Mouse (Mus musculus) heart, embryonic 11.5 days (tissue): Measurements from ENCODE around the gene Spock1. TPM values are rescaled to one million over a fixed set of nuclear protein-coding genes. Genes with fewer than 3 reads are reported as not detected.

Source experiments
- ATAC-seq: fragments of 200-750 bp; cut with Nextera tagmentation; replicated peaks from 2 replicates; pipeline ENCODE4 v1.8.0; 2017; ENCODE audit warnings: moderate library complexity; ENCODE audit not compliant: insufficient number of reproducible peaks, low FRiP score, low TSS enrichment
- H3K27ac ChIP-seq: fragments of 300-500 bp; sonication (generic); 2 replicates; pipeline ENCODE4 v1.5.1; 2014; ENCODE audit warnings: mild to moderate bottlenecking, low read depth, low read length
- H3K27me3 ChIP-seq: fragments of 300-500 bp; sonication (generic); 2 replicates; pipeline ENCODE4 v1.6.1; 2014; ENCODE audit warnings: mild to moderate bottlenecking, low read length, mixed read lengths; ENCODE audit not compliant: control insufficient read depth, insufficient read depth
- H3K36me3 ChIP-seq: fragments of 300-500 bp; sonication (generic); 2 replicates; pipeline ENCODE4 v1.6.1; 2014; ENCODE audit warnings: mild to moderate bottlenecking, low read length, moderate library complexity, mixed read lengths; ENCODE audit not compliant: control insufficient read depth, insufficient read depth
- H3K4me1 ChIP-seq: fragments of 300-500 bp; sonication (generic); 2 replicates; pipeline ENCODE4 v1.6.1; 2014; ENCODE audit warnings: low read length; ENCODE audit not compliant: control insufficient read depth, insufficient read depth
- H3K4me2 ChIP-seq: fragments of 300-500 bp; sonication (generic); 2 replicates; pipeline ENCODE4 v1.6.1; 2014; ENCODE audit warnings: mild to moderate bottlenecking, moderate library complexity
- H3K4me3 ChIP-seq: fragments of 300-500 bp; sonication (generic); 2 replicates; pipeline ENCODE4 v1.5.1; 2014; ENCODE audit warnings: low read depth, low read length
- H3K9ac ChIP-seq: fragments of 300-500 bp; sonication (generic); 2 replicates; pipeline ENCODE4 v1.6.1; 2014; ENCODE audit warnings: mild to moderate bottlenecking, low read depth, low read length, moderate library complexity
- H3K9me3 ChIP-seq: fragments of 300-500 bp; sonication (generic); replicated peaks from 2 replicates; pipeline ENCODE4 v1.6.1; 2016; ENCODE audit warnings: low read length; ENCODE audit not compliant: control insufficient read depth
- WGBS: fragments of 180-500 bp; shearing (Covaris S2); extraction: QIAGEN DNeasy Blood & Tissue Kit; methylation state at CpG from one replicate; pipeline ENCODE4 v1.1.7; 2014; ENCODE audit not compliant: insufficient replicate concordance; 5-methylcytosine and 5-hydroxymethylcytosine counted together
- polyA plus RNA-seq: library from polyadenylated mRNA; unstranded; fragments of >200 nt; fragmentation: Nextera tagmentation; extraction: Ambion mirVana; gene quantifications from 2 replicates; pipeline ENCODE4 v1.2.1, GENCODE M21; 2014

The Spock1 gene
- polyA plus RNA-seq, 1 experiment from 2014 or later = 0.69 TPM

DNA sequence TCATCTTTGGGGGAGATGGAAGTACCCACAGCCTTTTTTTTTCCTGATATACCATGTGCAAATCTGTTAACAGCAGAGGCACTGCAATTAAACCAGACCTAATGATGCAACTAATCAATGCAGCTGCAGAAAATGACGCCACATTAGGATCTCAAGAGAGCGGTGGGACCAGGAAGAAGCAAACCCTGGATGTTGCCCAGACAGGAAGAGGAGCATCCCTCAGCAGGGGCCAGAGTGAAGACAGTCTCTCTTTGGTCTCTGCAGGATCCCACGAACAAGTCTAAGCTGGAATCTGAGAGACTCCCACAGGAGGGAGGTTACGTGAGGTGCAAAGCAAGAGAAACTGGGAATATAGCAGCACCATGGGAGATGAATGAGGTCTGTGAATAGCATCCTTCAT is 52.4 kb downstream of the Spock1 start:
- Histone ChIP-seq H3K4me2 (no peak overlapping the region), H3K9ac (no peak overlapping the region), H3K4me1 (no peaks in the 10 kb centered on the region), H3K36me3 (no peaks in the 10 kb centered on the region), H3K4me3 (no peak overlapping the region), H3K27ac (no peak overlapping the region), H3K27me3 (0 out of 2 replicates have a peak, but pooled peaks cover 2% of the 10 kb centered on the region), H3K9me3 (no peaks in the 10 kb centered on the region)
- no peak for ATAC-seq
- 64% methylated on average over 4 of the region's 4 CpGs for WGBS

DNA sequence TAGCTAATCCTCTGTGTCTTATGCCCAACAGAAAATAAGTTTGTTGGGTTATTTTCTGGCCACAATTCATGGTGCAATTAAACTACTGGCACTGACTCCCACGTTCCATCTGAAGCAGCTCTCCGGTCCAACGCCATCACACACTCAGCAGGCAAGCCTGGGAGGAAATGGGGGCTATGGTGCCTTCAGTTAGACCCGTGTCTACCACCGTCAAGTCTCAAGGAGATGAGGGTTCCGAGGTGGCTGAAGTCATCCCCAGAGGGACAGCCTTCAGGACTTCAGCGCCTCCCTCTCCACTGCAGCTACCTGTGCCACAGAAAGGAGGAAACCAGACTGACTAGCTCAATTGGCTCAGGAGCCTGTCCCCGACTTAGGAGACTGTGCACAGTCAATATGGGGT is 53.7 kb downstream of the Spock1 start:
- no peaks in the 10 kb centered on the region for H3K9me3 ChIP-seq
- H3K27ac ChIP-seq = no peak overlapping the region
- 0 out of 2 replicates have a peak, but pooled peaks cover 2% of the 10 kb centered on the region for H3K27me3 ChIP-seq
- H3K4me1 ChIP-seq = no peaks in the 10 kb centered on the region
- H3K4me3 ChIP-seq = no peak overlapping the region
- no peak overlapping the region for H3K4me2 ChIP-seq
- 77% methylated on average over 8 of the region's 8 CpGs for WGBS
- no peak overlapping the region for H3K9ac ChIP-seq
- ATAC-seq = no peak
- no peaks in the 10 kb centered on the region for H3K36me3 ChIP-seq

DNA sequence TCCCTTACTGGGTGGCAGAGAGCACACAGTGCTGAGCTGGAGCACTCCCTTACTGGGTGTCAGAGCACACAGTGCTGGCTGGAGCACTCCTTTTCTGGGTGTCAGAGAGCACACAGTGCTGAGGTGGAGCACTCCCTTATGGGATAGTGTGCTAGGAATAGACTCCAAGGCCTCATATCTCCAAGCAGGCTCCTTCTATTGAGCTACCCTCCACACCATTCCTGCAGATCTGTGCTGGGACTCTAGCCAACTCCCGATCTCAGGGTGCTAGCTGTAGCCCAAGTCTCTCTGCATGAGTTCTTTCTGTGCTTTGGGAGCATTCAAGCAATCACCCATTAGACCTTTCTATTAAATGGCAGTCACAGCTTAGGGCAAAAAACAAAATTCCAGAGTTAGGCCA is 54.5 kb downstream of the Spock1 start:
- no peak overlapping the region for H3K9ac ChIP-seq
- H3K4me2 ChIP-seq = no peak overlapping the region
- H3K36me3 ChIP-seq = no peaks in the 10 kb centered on the region
- 0 out of 2 replicates have a peak, but pooled peaks cover 2% of the 10 kb centered on the region for H3K27me3 ChIP-seq
- H3K27ac ChIP-seq = no peak overlapping the region
- H3K9me3 ChIP-seq = no peaks in the 10 kb centered on the region
- no peaks in the 10 kb centered on the region for H3K4me1 ChIP-seq
- no peak overlapping the region for H3K4me3 ChIP-seq
- ATAC-seq = no peak
- WGBS = 77% methylated on average over 1 of the region's 1 CpGs

DNA sequence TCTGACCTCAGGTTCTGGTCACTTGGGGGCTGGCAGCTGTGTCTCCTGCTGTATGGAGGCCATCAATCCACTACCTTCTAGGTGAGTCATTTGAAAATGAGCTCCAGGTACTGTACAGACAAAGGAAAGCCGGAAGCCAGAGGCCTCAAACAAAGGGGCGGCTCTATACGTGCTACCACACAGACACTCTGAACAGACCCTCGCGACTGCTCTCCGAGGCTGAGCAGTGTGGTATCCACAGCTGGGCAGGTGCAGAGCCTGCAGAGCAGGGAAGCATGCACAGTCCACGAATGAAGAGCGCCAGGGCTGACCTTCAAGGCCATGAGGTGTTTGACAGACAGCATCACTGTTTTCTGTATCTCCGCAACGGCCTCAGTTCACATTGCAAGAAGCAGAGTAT is 55.0 kb downstream of the Spock1 start:
- ATAC-seq = no peak
- Histone ChIP-seq H3K4me2 (no peak overlapping the region), H3K27me3 (0 out of 2 replicates have a peak, but pooled peaks cover 2% of the 10 kb centered on the region), H3K27ac (no peak overlapping the region), H3K4me1 (no peaks in the 10 kb centered on the region), H3K9me3 (no peaks in the 10 kb centered on the region), H3K4me3 (no peak overlapping the region), H3K36me3 (no peaks in the 10 kb centered on the region), H3K9ac (no peak overlapping the region)
- 80% methylated on average over 10 of the region's 10 CpGs for WGBS

DNA sequence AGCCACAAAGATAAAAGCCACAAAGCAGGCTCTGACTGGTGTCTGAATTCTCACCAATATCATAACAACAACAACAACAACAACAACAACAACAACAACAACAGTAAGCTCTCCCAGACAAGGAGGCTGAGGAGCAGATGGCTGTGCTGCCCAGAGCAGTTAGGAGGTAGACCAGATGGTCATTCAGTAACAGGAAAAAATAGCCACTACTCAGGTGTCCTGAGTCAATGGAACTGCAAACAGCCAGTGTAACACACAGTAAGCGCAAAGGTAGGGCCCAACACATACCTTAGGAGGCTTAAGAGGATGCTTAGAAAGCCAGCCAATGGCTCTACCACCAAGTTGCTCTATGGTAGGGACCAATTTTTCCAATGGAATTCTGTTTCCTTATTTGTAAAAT is 59.2 kb downstream of the Spock1 start:
- 88% methylated on average over 1 of the region's 1 CpGs for WGBS
- Histone ChIP-seq H3K4me3 (no peak overlapping the region), H3K27ac (no peak overlapping the region), H3K36me3 (no peaks in the 10 kb centered on the region), H3K27me3 (no peaks in the 10 kb centered on the region), H3K4me2 (no peak overlapping the region), H3K9me3 (no peaks in the 10 kb centered on the region), H3K4me1 (no peaks in the 10 kb centered on the region), H3K9ac (no peak overlapping the region)
- no peak for ATAC-seq

DNA sequence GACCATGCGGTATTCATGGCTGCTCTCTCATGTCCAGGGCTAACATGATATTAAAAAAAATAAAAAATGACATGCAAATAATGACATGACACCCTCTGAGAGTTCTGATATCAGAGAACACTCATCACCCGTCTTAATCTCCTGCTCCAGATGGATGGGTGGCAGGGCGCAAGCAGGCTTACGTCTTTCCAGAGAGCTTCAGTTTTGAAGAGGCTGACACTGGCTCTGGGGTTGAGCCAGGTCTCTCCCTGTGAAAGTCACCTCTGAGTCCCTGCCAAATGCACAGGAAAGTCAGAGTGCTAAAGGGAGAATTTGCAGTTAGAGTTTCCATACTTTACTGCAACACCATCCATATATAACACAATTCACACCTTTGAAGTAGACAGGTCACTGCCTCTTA is 61.0 kb downstream of the Spock1 start:
- Histone ChIP-seq H3K9me3 (no peaks in the 10 kb centered on the region), H3K36me3 (no peaks in the 10 kb centered on the region), H3K4me3 (no peak overlapping the region), H3K27me3 (no peaks in the 10 kb centered on the region), H3K4me2 (no peak overlapping the region), H3K9ac (no peak overlapping the region), H3K4me1 (no peaks in the 10 kb centered on the region), H3K27ac (no peak overlapping the region)
- ATAC-seq = no peak
- WGBS = 77% methylated on average over 4 of the region's 4 CpGs

DNA sequence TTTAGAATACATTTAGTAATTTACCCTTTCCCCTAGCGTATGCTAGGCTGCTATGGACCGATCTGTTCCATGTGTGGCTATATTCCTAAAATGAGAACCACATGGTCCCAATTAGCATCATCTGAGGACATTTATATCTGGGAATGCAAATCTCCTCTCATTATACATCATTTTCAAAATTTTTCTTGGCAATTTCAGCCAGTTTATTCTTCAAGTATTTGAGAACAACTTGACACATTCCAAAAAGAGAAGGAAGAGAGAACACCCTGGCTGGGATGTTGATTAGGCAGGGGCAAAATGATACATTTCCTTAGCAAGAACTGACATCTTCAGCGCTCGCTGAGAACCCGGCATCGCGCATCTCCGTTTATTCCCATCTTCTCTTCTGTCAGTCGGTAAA is 61.7 kb downstream of the Spock1 start:
- Histone ChIP-seq H3K4me1 (no peaks in the 10 kb centered on the region), H3K9me3 (no peaks in the 10 kb centered on the region), H3K27ac (no peak overlapping the region), H3K36me3 (no peaks in the 10 kb centered on the region), H3K9ac (no peak overlapping the region), H3K4me2 (no peak overlapping the region), H3K4me3 (no peak overlapping the region), H3K27me3 (no peaks in the 10 kb centered on the region)
- WGBS = 91% methylated on average over 9 of the region's 9 CpGs
- ATAC-seq = no peak

DNA sequence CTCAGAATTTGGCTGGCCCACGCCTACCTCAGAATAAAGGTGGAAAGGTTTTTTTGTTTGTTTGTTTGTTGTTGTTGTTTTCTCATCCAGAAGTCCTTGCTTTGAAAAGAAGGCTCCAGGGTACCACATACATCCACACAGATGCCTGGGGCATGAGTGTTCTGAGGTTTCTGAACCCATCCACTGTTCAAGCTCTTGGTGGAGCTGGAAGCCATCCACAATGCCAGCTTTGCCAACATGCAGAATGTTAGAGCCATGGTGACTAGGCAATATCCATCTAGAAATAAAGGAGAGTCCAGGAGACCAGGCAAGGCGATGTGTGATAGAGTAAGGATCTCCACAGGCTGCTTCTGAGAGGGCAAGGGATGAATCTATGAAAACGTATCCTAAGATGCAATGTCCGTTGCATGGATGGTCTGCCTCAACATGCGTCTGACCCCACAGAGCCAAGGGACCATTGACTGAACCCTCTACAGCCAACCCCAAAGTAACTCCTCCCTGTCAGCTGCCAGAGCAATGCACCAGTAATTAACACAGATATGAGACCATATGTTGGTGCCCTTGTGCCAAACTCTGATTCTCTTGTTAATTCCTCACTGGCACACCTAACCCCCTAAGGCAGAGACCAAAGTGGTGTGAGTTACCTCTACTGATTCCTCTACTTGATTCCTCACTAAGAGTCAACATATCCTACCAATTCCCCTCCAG is 66.8 kb downstream of the Spock1 start:
- 81% methylated on average over 5 of the region's 5 CpGs for WGBS
- H3K27me3 ChIP-seq = no peaks in the 10 kb centered on the region
- no peaks in the 10 kb centered on the region for H3K4me1 ChIP-seq
- H3K36me3 ChIP-seq = no peaks in the 10 kb centered on the region
- no peak overlapping the region for H3K9ac ChIP-seq
- H3K4me3 ChIP-seq = no peak overlapping the region
- no peak for ATAC-seq
- H3K9me3 ChIP-seq = no peaks in the 10 kb centered on the region
- H3K4me2 ChIP-seq = no peak overlapping the region
- H3K27ac ChIP-seq = no peak overlapping the region
